Mouse (Mus musculus) midbrain, embryonic 16.5 days (tissue): ENCODE measurements at regions not wholly inside any gene's neighbourhood (a gene's known extent, or its start where the extent isn't known, plus 50 kb on each side); places are given as distances from the start of the nearest gene placed in this dataset.
A peak's percentile ranks its signal among the peaks of the same experiment; 100 is the strongest.

Experiments used
- ATAC-seq: fragments of 200-750 bp; cut with Nextera tagmentation; 2 replicates; pipeline ENCODE4 v1.8.0; 2017; ENCODE audit warnings: moderate TSS enrichment
- H3K27ac ChIP-seq: fragments of 300-500 bp; sonication (generic); 2 replicates; pipeline ENCODE4 v1.5.1; 2014; ENCODE audit warnings: mild to moderate bottlenecking, low read length, mixed read lengths
- H3K27me3 ChIP-seq: fragments of 300-500 bp; sonication (generic); 2 replicates; pipeline ENCODE4 v1.6.1; 2014; ENCODE audit warnings: low read depth, low read length, mixed read lengths; ENCODE audit not compliant: control insufficient read depth, insufficient read depth
- H3K36me3 ChIP-seq: fragments of 300-500 bp; sonication (generic); 2 replicates; pipeline ENCODE4 v1.6.1; 2014; ENCODE audit warnings: mild to moderate bottlenecking, low read length, moderate library complexity, mixed read lengths; ENCODE audit not compliant: control insufficient read depth, insufficient read depth
- H3K4me1 ChIP-seq: fragments of 300-500 bp; sonication (generic); 2 replicates; pipeline ENCODE4 v1.6.1; 2014; ENCODE audit warnings: mild to moderate bottlenecking, low read length, mixed read lengths; ENCODE audit not compliant: control insufficient read depth, insufficient read depth
- H3K4me2 ChIP-seq: fragments of 300-500 bp; sonication (generic); 2 replicates; pipeline ENCODE4 v1.6.1; 2014; ENCODE audit warnings: mild to moderate bottlenecking, low read length, mixed read lengths
- H3K4me3 ChIP-seq: fragments of 300-500 bp; sonication (generic); 2 replicates; pipeline ENCODE4 v1.5.1; 2014; ENCODE audit warnings: low read depth, mild to moderate bottlenecking, low read length, moderate library complexity, mixed read lengths
- H3K9ac ChIP-seq: fragments of 300-500 bp; sonication (generic); 2 replicates; pipeline ENCODE4 v1.6.1; 2014; ENCODE audit warnings: low read depth, low read length, mixed read lengths
- H3K9me3 ChIP-seq: fragments of 300-500 bp; sonication (generic); replicated peaks from 2 replicates; pipeline ENCODE4 v1.6.1; 2014; ENCODE audit warnings: mild to moderate bottlenecking, low read length, mixed read lengths; ENCODE audit not compliant: control insufficient read depth, poor library complexity, severe bottlenecking
- WGBS: fragments of 180-500 bp; shearing (Covaris S2); extraction: QIAGEN DNeasy Blood & Tissue Kit; methylation state at CpG from one replicate; pipeline ENCODE4 v1.1.7; 2014; 5-methylcytosine and 5-hydroxymethylcytosine counted together

- Histone ChIP-seq H3K27me3 (no peaks in the 10 kb centered on the region), H3K9ac (no peak overlapping the region), H3K36me3 (no peaks in the 10 kb centered on the region), H3K9me3 (no peaks in the 10 kb centered on the region), H3K4me3 (no peak overlapping the region), H3K4me1 (no peaks in the 10 kb centered on the region; the same call in 1 of the 2 replicates), H3K4me2 (no peak overlapping the region), H3K27ac (no peak overlapping the region)
- 86% methylated on average over 1 of the region's 1 CpGs for WGBS
- ATAC-seq = no peak
Observed at GRCm38 (mm10) chr8:127932276-127932675, 426.1 kb upstream of the Nrp1 start.

GRCm38 (mm10) chr8:127936792-127937435 is 421.5 kb upstream of the Nrp1 start:
- no peak for ATAC-seq
- Histone ChIP-seq H3K9me3 (no peaks in the 10 kb centered on the region), H3K4me1 (peaks cover 10% of the 10 kb centered on the region), H3K4me2 (no peak overlapping the region), H3K27ac (no peak overlapping the region), H3K4me3 (no peak overlapping the region), H3K9ac (no peak overlapping the region), H3K36me3 (no peaks in the 10 kb centered on the region), H3K27me3 (no peaks in the 10 kb centered on the region)
- 66% methylated on average over 6 of the region's 6 CpGs for WGBS

- ATAC-seq = peak; percentile 86
- WGBS = 20% methylated on average over 7 of the region's 7 CpGs
Observed at GRCm38 (mm10) chr8:127939284-127939985, 419.0 kb upstream of the Nrp1 start.

GRCm38 (mm10) chr8:127939986-127940359 is 418.4 kb upstream of the Nrp1 start:
- 0 out of 2 replicates have a peak, but pooled peaks have one; percentile 54 for ATAC-seq
- H3K9ac ChIP-seq = no peak overlapping the region
- no peak overlapping the region for H3K4me3 ChIP-seq
- no peaks in the 10 kb centered on the region for H3K9me3 ChIP-seq
- peak overlapping the region; percentile 55; the same call in 1 of the 2 replicates for H3K27ac ChIP-seq
- H3K36me3 ChIP-seq = no peaks in the 10 kb centered on the region
- WGBS = 17% methylated on average over 5 of the region's 5 CpGs
- no peak overlapping the region for H3K4me2 ChIP-seq
- peaks cover 10% of the 10 kb centered on the region for H3K4me1 ChIP-seq
- no peaks in the 10 kb centered on the region for H3K27me3 ChIP-seq

More at GRCm38 (mm10) chr8:127939284-127939985, 419.0 kb upstream of the Nrp1 start:
- H3K4me1 ChIP-seq = peaks cover 10% of the 10 kb centered on the region
- H3K36me3 ChIP-seq = no peaks in the 10 kb centered on the region
- H3K9ac ChIP-seq = no peak overlapping the region
- H3K4me3 ChIP-seq = no peak overlapping the region
- no peaks in the 10 kb centered on the region for H3K27me3 ChIP-seq
- H3K9me3 ChIP-seq = no peaks in the 10 kb centered on the region
- H3K4me2 ChIP-seq = no peak overlapping the region
- peak overlapping the region; percentile 55 for H3K27ac ChIP-seq

- no peak for ATAC-seq
- H3K36me3 ChIP-seq = no peaks in the 10 kb centered on the region
Observed at GRCm38 (mm10) chr8:127942319-127942718, 416.1 kb upstream of the Nrp1 start.

GRCm38 (mm10) chr8:127944955-127945498 is 413.4 kb upstream of the Nrp1 start:
- Histone ChIP-seq H3K27me3 (no peaks in the 10 kb centered on the region), H3K9ac (no peak overlapping the region), H3K4me1 (peaks cover under 1% of the 10 kb centered on the region; the same call in 1 of the 2 replicates), H3K9me3 (no peaks in the 10 kb centered on the region), H3K36me3 (no peaks in the 10 kb centered on the region), H3K4me2 (no peak overlapping the region), H3K27ac (no peak overlapping the region), H3K4me3 (no peak overlapping the region)
- no peak for ATAC-seq

More at GRCm38 (mm10) chr8:127942319-127942718, 416.1 kb upstream of the Nrp1 start:
- Histone ChIP-seq H3K9ac (no peak overlapping the region), H3K9me3 (no peaks in the 10 kb centered on the region), H3K27ac (no peak overlapping the region), H3K27me3 (no peaks in the 10 kb centered on the region), H3K4me2 (no peak overlapping the region), H3K4me1 (peaks cover 10% of the 10 kb centered on the region), H3K4me3 (no peak overlapping the region)

- WGBS = 75% methylated on average over 1 of the region's 1 CpGs
Observed at GRCm38 (mm10) chr8:127957571-127957970, 400.8 kb upstream of the Nrp1 start.

GRCm38 (mm10) chr8:127958351-127959044 is 399.9 kb upstream of the Nrp1 start:
- Histone ChIP-seq H3K27ac (peak overlapping the region; percentile 28; the same call in 1 of the 2 replicates), H3K4me1 (0 out of 2 replicates have a peak, but pooled peaks cover 5% of the 10 kb centered on the region), H3K4me2 (no peak overlapping the region), H3K36me3 (no peaks in the 10 kb centered on the region), H3K27me3 (no peaks in the 10 kb centered on the region), H3K9me3 (no peaks in the 10 kb centered on the region), H3K4me3 (no peak overlapping the region), H3K9ac (no peak overlapping the region)
- WGBS = 49% methylated on average over 12 of the region's 12 CpGs
- ATAC-seq = no peak

More at GRCm38 (mm10) chr8:127957571-127957970, 400.8 kb upstream of the Nrp1 start:
- Histone ChIP-seq H3K4me3 (no peak overlapping the region), H3K4me2 (no peak overlapping the region), H3K27ac (no peak overlapping the region), H3K36me3 (no peaks in the 10 kb centered on the region), H3K4me1 (0 out of 2 replicates have a peak, but pooled peaks cover 5% of the 10 kb centered on the region), H3K9ac (no peak overlapping the region), H3K27me3 (no peaks in the 10 kb centered on the region), H3K9me3 (no peaks in the 10 kb centered on the region)
- no peak for ATAC-seq
